Comparison of ENCODE assay signal across 9 mouse cellular contexts in genomic region chr17:30194629-30195445, GRCm38 (mm10).
DNase-seq lines count a peak whose midpoint lies in the region; ATAC-seq lines count a peak whose summit lies in the region.
"Had no signal": no experiment of that assay in that cellular context is flagged by ENCODE, and none has a peak within 500 bp of the region (broad histone marks: within the 10 kb centered on the region; RNA-seq: fewer than 3 reads in every experiment).

No protein-coding gene starts in this region.

- no peak for ATAC-seq in neural tube, embryonic 11.5 days (ENCODE audit: insufficient read depth, low FRiP score, low TSS enrichment)
- ATAC-seq in forebrain, embryonic 13.5 days, result no peak

- no peaks in the 10 kb centered on the region; the same call in 1 of the 2 replicates for H3K36me3 ChIP-seq in neural tube, embryonic 11.5 days (ENCODE audit: control insufficient read depth, insufficient read depth, low read length)
- H3K36me3 ChIP-seq in forebrain, embryonic 13.5 days (ENCODE audit: poor library complexity, severe bottlenecking), result peaks cover 5% of the 10 kb centered on the region

- H3K27ac ChIP-seq in neural tube, embryonic 11.5 days (ENCODE audit: low read depth, low read length), result peak overlapping the region; percentile 44; the same call in 1 of the 2 replicates
- peak overlapping the region; percentile 71 for H3K27ac ChIP-seq in forebrain, embryonic 13.5 days

- no peaks in the 10 kb centered on the region for H3K27me3 ChIP-seq in neural tube, embryonic 11.5 days (ENCODE audit: control insufficient read depth, insufficient read depth, low read length)
- H3K27me3 ChIP-seq in forebrain, embryonic 13.5 days, result no peaks in the 10 kb centered on the region

- H3K4me3 ChIP-seq in neural tube, embryonic 11.5 days (ENCODE audit: low read depth, low read length), result no peak overlapping the region
- no peak overlapping the region for H3K4me3 ChIP-seq in forebrain, embryonic 13.5 days

- H3K9ac ChIP-seq in neural tube, embryonic 11.5 days (ENCODE audit: low read length), result no peak overlapping the region
- H3K9ac ChIP-seq in forebrain, embryonic 13.5 days, result no peak overlapping the region

- no peaks in the 10 kb centered on the region for H3K9me3 ChIP-seq in neural tube, embryonic 11.5 days (ENCODE audit: control insufficient read depth, low read length)
- no peaks in the 10 kb centered on the region for H3K9me3 ChIP-seq in forebrain, embryonic 13.5 days (replicated peaks)
- H3K9me3 ChIP-seq: G1E had no signal

- WGBS in neural tube, embryonic 11.5 days, result 68% methylated on average over 11 of the region's 11 CpGs
- 47% methylated on average over 11 of the region's 11 CpGs for WGBS in forebrain, embryonic 13.5 days

- H3K4me2 ChIP-seq in neural tube, embryonic 11.5 days (ENCODE audit: low read depth), result no peak overlapping the region
- H3K4me2 ChIP-seq in forebrain, embryonic 13.5 days, result no peak overlapping the region

- peak; percentile 3 for DNase-seq in gastrocnemius, adult 8-10 months (ENCODE audit: low spot score in 2 of 2)
- no peak for DNase-seq in gastrocnemius, postnatal 10 days
- peak; percentile 13 for DNase-seq in neural tube, embryonic 11.5 days (ENCODE audit: low spot score)
- no peak for DNase-seq in neural tube, embryonic 10.5 days (ENCODE audit: extremely low spot score, low spot score)
- peak; percentile 52 to 64 for DNase-seq in kidney, postnatal 36 days
- DNase-seq in right cerebral cortex, postnatal 36 days (ENCODE audit: low spot score in 2 of 2), result peak; percentile 3 to 5
- no peak for DNase-seq in c-Kit-positive CD71-positive TER-119-positive erythroid progenitor cells, embryonic 14.5 days (ENCODE audit: low spot score)

- peaks cover 13% of the 10 kb centered on the region; the same call in 1 of the 2 replicates for H3K4me1 ChIP-seq in neural tube, embryonic 11.5 days (ENCODE audit: control insufficient read depth, insufficient read depth, low read length)
- H3K4me1 ChIP-seq in forebrain, embryonic 13.5 days, result peaks cover 96% of the 10 kb centered on the region

Comparison
In these comparisons a context has a peak if more than half of its experiments do, and no peak if none do; other contexts are left out.
1. DNase-seq: peak in gastrocnemius, adult 8-10 months (2 of 2), neural tube, embryonic 11.5 days (single experiment), kidney, postnatal 36 days (2 of 2) and right cerebral cortex, postnatal 36 days (2 of 2); none in gastrocnemius, postnatal 10 days (single experiment), neural tube, embryonic 10.5 days (single experiment) and c-Kit-positive CD71-positive TER-119-positive erythroid progenitor cells, embryonic 14.5 days (single experiment).